Mouse (Mus musculus): ENCODE results near the gene Slc12a5. TPM values are rescaled to one million over a fixed set of nuclear protein-coding genes. Genes with fewer than 3 reads are reported as not detected.

Gene Slc12a5
- polyA plus RNA-seq, 1 experiment from 2014 or later: 0.21 TPM

DNA sequence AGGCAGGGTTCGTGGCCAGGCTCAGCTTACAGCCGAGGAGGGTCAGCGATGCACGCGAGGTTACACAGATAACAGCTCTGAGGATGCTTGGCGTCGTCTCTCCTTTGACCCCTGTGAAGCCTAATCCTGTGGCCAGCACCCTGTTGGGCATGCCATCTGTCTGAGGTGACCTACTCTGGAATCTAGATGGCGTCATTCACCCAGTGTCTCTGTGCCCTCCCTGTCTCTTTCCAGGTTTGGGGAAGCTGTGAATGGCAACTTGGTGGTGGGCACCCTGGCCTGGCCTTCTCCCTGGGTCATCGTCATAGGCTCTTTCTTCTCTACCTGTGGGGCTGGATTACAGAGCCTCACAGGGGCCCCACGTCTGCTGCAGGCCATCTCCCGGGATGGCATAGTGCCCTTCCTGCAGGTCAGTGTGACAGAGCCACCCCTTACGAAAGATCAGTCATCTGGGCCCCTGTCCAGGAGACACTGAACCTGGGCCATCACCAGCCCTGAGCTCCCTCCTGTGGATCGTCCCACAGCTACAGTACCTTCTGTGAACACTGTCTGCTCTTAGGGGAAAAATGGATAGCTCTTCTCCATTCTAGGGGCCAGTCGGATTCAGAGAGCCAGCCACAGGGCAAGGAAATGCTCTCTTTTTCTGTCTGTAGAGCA is 25.9 kb downstream of the Slc12a5 start:
- Histone ChIP-seq H3K9ac (no peak overlapping the region), H3K4me2 (no peak overlapping the region), H3K4me3 (no peak overlapping the region), H3K27me3 (0 out of 2 replicates have a peak, but pooled peaks cover 10% of the 10 kb centered on the region), H3K4me1 (replicated peaks) (no peaks in the 10 kb centered on the region), H3K9me3 (replicated peaks) (no peaks in the 10 kb centered on the region), H3K36me3 (no peaks in the 10 kb centered on the region), H3K27ac (no peak overlapping the region)
- 53% methylated on average over 14 of the region's 14 CpGs for WGBS
- ATAC-seq (replicated peaks; ENCODE audit: insufficient number of reproducible peaks, insufficient read depth, low FRiP score, low read depth): no peak

DNA sequence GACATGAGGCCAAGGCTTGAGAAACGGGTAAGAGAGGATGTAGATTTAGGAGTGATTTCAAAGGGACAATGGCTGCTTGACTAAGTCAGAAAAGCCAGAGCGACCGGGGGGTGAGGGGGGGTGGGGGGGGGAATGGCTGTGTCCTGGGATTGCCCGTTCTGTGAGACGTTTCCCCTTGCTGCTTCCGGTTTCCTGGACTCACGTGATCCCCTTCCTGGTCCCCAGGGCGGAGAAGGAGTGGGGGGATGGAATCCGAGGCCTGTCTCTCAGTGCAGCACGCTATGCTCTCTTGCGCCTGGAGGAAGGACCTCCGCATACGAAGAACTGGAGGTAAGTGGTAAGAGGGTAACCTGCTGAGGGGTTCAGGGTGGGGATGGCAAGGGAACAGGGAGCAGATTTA is 28.2 kb downstream of the Slc12a5 start:
- Histone ChIP-seq H3K27ac (no peak overlapping the region), H3K27me3 (peaks cover 17% of the 10 kb centered on the region; the same call in 1 of the 2 replicates), H3K4me3 (no peak overlapping the region), H3K4me2 (no peak overlapping the region), H3K9ac (no peak overlapping the region), H3K4me1 (replicated peaks) (no peaks in the 10 kb centered on the region), H3K9me3 (replicated peaks) (no peaks in the 10 kb centered on the region), H3K36me3 (no peaks in the 10 kb centered on the region)
- WGBS: 54% methylated on average over 11 of the region's 13 CpGs
- ATAC-seq (replicated peaks; ENCODE audit: insufficient number of reproducible peaks, insufficient read depth, low FRiP score, low read depth): no peak

DNA sequence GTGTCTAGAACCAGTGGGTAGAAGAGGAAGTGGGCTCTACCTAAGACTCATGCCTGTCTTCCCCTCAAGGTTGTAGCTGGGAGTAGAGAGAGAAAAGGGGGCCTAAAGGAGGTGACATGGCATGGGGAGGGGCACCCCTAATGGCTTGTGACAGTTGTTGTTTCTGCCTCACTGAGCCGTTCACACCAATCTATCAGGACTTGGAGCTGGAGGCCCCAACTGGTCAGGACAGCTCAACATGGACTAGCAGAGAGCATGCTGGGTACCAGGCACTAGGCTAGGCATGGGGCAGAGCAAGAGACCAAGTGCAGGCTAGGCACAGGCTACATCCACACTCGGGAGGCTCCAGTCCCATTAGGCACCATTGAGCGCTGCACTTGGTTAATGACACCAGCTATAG is 30.5 kb downstream of the Slc12a5 start:
- WGBS: 75% methylated on average over 3 of the region's 3 CpGs
- peaks cover 37% of the 10 kb centered on the region for H3K27me3 ChIP-seq
- ATAC-seq (replicated peaks; ENCODE audit: insufficient number of reproducible peaks, insufficient read depth, low FRiP score, low read depth): no peak
- no peak overlapping the region for H3K4me3 ChIP-seq
- H3K4me1 ChIP-seq (replicated peaks): no peaks in the 10 kb centered on the region
- H3K4me2 ChIP-seq: no peak overlapping the region
- H3K36me3 ChIP-seq: no peaks in the 10 kb centered on the region
- no peak overlapping the region for H3K27ac ChIP-seq
- H3K9ac ChIP-seq: no peak overlapping the region
- H3K9me3 ChIP-seq (replicated peaks): no peaks in the 10 kb centered on the region

DNA sequence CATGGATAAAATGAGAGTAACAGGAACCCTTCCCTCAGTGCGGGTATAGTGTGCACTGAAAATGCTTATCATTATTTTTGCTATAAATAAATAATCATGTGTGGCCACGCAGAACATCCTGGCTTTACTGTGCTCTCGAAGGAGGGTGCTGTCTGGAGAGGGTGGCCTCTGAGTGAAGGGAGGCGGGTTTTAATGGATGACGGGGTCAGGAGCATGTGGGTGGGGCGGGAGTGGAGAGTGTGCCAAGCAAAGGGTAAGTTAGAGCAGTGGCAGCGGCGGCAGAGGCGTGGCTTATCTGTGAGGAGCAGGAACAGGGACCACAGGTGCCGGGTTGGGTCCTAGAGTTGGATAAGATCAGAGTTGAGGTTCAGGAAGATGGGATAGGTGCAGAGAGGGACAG is 31.2 kb downstream of the Slc12a5 start:
- Histone ChIP-seq H3K36me3 (no peaks in the 10 kb centered on the region), H3K27ac (no peak overlapping the region), H3K4me1 (replicated peaks) (0 out of 2 replicates have a peak, but pooled peaks cover 1% of the 10 kb centered on the region), H3K27me3 (peaks cover 44% of the 10 kb centered on the region), H3K9me3 (replicated peaks) (no peaks in the 10 kb centered on the region), H3K4me3 (no peak overlapping the region), H3K9ac (no peak overlapping the region), H3K4me2 (no peak overlapping the region)
- ATAC-seq (replicated peaks; ENCODE audit: insufficient number of reproducible peaks, insufficient read depth, low FRiP score, low read depth): no peak
- WGBS: 31% methylated on average over 10 of the region's 10 CpGs

DNA sequence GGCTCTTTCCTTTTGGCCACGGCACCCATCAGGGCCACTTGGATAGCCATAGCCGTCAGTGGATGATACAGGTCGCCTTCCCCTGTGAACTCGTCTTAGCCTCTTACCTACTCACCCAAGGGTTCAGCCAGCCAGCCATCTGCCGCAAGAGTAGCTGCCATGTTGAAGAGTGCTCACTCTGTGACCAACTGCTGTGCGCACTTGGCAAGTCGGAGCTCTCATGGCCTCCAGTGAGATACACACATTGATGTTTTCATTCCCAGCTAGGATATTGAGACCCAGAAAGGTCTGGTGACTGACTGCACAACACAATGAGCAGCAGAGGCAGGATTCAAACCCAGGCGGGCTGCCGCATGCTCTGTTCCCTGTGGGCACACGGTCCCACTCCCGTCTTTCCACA is 33.6 kb downstream of the Slc12a5 start:
- no peak overlapping the region for H3K4me2 ChIP-seq
- H3K4me1 ChIP-seq (replicated peaks): peaks cover 21% of the 10 kb centered on the region
- H3K27ac ChIP-seq: no peak overlapping the region
- no peak overlapping the region for H3K4me3 ChIP-seq
- H3K27me3 ChIP-seq: peaks cover 68% of the 10 kb centered on the region
- H3K36me3 ChIP-seq: no peaks in the 10 kb centered on the region
- WGBS: 85% methylated on average over 11 of the region's 11 CpGs
- ATAC-seq (replicated peaks; ENCODE audit: insufficient number of reproducible peaks, insufficient read depth, low FRiP score, low read depth): no peak
- no peaks in the 10 kb centered on the region for H3K9me3 ChIP-seq (replicated peaks)
- no peak overlapping the region for H3K9ac ChIP-seq

DNA sequence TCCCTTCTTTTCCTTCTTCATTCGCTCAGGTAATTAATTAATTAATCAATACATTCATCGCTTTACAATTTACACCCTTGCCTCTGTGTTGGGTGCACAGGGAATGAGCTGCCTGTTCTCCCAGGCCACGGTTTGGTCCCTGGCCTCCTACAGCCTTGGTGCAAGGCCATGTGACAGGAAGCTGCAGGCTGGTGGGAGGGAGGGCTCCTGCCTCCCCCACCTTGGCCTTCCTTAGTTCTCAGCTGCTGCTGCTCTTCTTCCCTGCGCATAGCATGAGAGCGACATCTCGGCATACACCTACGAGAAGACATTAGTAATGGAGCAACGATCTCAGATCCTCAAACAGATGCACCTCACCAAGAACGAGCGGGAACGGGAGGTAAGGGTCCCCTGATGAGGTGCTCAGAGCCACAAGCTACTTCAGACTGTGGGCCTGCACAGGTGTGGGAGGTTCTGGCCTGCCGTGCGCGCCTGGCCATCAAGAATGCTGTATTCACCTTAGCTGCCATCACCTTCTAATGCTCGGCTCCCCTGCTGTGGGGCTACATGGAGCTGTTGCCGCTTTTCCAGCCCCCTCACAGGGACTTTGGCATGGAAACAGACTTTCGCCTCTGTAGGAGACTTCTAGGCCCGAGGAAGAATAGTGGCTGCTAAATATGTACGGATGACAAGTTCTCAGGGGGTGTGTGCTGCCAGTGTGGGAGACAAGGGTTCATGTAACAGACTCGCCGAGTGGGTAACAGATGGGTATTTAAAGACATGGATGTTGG is 34.2 kb downstream of the Slc12a5 start:
- peaks cover 21% of the 10 kb centered on the region for H3K4me1 ChIP-seq (replicated peaks)
- H3K36me3 ChIP-seq: no peaks in the 10 kb centered on the region
- no peak overlapping the region for H3K4me3 ChIP-seq
- no peak for ATAC-seq (replicated peaks; ENCODE audit: insufficient number of reproducible peaks, insufficient read depth, low FRiP score, low read depth)
- H3K9ac ChIP-seq: no peak overlapping the region
- WGBS: 49% methylated on average over 21 of the region's 21 CpGs
- H3K9me3 ChIP-seq (replicated peaks): no peaks in the 10 kb centered on the region
- H3K4me2 ChIP-seq: no peak overlapping the region
- H3K27me3 ChIP-seq: peaks cover 69% of the 10 kb centered on the region
- no peak overlapping the region for H3K27ac ChIP-seq

DNA sequence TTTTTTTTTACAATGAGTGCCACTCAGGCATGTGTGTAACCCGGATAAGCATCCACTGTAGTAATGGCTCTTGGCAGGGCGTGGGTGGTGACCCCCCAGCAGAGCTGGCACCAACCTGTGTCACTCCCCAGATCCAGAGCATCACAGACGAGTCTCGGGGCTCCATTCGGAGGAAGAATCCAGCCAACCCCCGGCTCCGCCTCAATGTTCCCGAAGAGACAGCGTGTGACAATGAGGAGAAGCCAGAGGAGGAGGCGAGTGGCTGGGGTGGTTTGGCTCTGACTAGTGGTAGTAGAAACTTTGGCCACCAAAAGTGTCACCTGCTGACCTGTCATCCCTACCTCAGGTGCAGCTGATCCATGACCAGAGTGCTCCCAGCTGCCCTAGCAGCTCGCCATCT is 35.4 kb downstream of the Slc12a5 start:
- H3K9me3 ChIP-seq (replicated peaks): no peaks in the 10 kb centered on the region
- H3K36me3 ChIP-seq: peaks cover 7% of the 10 kb centered on the region
- no peak overlapping the region for H3K4me2 ChIP-seq
- 61% methylated on average over 11 of the region's 11 CpGs for WGBS
- peaks cover 21% of the 10 kb centered on the region for H3K4me1 ChIP-seq (replicated peaks)
- peaks cover 64% of the 10 kb centered on the region for H3K27me3 ChIP-seq
- H3K4me3 ChIP-seq: no peak overlapping the region
- no peak overlapping the region for H3K27ac ChIP-seq
- no peak overlapping the region for H3K9ac ChIP-seq
- ATAC-seq (replicated peaks; ENCODE audit: insufficient number of reproducible peaks, insufficient read depth, low FRiP score, low read depth): no peak

DNA sequence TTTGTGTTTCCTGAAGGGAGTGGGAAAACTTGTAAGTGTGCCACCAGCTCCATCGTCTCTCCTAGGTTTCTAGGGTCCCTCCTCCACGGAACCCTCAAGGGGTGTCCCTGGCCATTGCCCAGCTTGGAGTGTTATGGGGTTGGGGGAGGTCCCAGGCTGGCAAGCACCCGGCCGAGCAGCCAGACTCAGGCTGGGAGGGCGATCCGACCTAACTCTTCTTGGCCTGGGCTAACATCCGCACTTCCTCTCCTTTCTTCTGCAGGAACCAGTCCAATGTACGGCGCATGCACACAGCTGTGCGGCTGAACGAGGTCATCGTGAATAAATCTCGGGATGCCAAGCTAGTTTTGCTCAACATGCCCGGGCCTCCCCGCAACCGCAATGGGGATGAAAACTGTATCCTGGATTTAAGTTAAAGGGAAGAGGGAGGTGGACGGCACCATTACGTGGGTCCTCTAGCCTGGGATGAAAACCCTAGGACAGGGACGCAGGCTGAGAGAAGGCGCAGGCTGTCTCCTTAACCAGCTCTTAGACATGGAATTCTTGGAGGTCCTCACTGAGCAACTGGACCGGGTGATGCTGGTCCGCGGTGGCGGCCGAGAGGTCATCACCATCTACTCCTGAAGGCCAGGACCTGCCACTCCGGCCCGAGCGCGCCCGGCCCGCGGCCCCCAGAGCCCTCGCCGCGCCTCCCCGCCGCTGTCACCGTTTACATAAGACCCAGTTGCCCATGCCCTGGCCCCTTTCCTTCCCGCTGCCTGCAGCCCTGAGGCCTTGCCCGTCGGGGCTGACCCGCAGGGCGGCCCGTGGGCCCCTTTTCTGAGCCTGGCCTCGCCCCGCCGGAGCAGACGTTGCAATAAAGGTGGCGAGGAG is 36.5 kb downstream of the Slc12a5 start:
- Histone ChIP-seq H3K27ac (no peak overlapping the region), H3K36me3 (peaks cover 18% of the 10 kb centered on the region), H3K27me3 (peaks cover 56% of the 10 kb centered on the region), H3K4me3 (peak overlapping the region; percentile 46), H3K4me1 (replicated peaks) (peaks cover 21% of the 10 kb centered on the region), H3K9ac (peak overlapping the region; percentile 7), H3K9me3 (replicated peaks) (no peaks in the 10 kb centered on the region), H3K4me2 (peak overlapping the region; percentile 76)
- 8% methylated on average over 49 of the region's 49 CpGs for WGBS
- no peak for ATAC-seq (replicated peaks; ENCODE audit: insufficient number of reproducible peaks, insufficient read depth, low FRiP score, low read depth)

DNA sequence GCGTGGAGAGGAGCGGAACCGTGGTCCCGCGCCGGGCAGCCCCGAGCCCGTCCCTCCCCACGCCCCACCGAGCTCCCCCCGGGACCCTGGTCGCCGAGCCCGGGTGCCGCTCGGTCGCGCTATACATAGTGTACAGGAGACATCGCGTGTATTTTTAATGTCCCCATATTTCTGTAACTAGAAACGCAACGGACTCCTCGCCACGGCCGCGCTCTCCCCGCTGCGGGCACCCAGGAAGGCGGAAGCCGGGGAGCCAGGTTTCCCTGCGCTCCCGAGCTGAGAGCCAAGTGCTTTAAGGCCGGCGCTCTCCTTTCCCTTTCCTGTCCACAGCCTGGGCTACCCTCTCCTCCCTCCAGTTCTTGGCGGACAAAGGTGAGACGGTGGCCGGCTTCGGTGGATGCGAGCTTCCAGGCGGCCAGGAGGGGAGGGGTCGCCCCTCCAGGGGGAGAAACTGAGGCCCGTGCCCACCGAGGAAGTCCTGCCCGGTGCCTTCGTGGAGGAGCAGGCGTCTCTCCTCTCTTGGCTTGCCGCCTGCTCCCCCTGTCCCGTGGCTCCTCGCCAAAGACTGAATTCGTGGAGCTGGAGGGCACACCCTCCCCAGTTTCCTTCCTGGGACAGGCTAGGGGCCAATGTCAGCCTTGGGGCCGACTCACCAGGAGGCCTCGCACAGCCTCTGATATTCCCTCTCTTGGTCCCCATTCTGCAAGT is 37.3 kb downstream of the Slc12a5 start:
- WGBS: 1% methylated on average over 52 of the region's 52 CpGs
- H3K27me3 ChIP-seq: peaks cover 55% of the 10 kb centered on the region
- no peaks in the 10 kb centered on the region for H3K9me3 ChIP-seq (replicated peaks)
- peak; percentile 14; the same call in 1 of the 2 replicates for ATAC-seq (replicated peaks; ENCODE audit: insufficient number of reproducible peaks, insufficient read depth, low FRiP score, low read depth)
- peaks cover 21% of the 10 kb centered on the region for H3K4me1 ChIP-seq (replicated peaks)
- peak overlapping the region; percentile 76 for H3K4me2 ChIP-seq
- H3K4me3 ChIP-seq: peak overlapping the region; percentile 46
- no peak overlapping the region for H3K27ac ChIP-seq
- H3K9ac ChIP-seq: peak overlapping the region; percentile 7
- peaks cover 26% of the 10 kb centered on the region for H3K36me3 ChIP-seq

DNA sequence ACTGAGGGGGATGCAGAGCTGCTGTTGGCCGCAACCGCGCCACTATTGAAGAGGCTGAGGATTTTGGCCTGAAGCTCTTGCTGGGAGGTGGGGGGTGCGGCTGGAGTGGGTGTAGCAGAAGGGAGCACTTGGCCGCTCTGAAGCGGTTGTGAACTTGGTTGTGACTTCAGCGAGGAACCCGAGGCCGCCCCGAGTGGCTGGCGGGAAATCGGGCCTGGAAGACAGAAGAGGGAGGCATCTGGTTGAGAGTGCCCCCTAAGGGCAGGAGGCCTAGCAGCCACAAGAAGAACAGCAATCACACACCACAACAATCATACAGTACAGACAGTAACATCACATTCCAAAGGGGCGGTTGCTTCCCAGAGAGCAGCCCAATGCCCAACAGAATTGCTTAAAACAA is 41.4 kb downstream of the Slc12a5 start:
- no peak overlapping the region for H3K4me3 ChIP-seq
- peaks cover 19% of the 10 kb centered on the region for H3K4me1 ChIP-seq (replicated peaks)
- H3K27ac ChIP-seq: no peak overlapping the region
- H3K27me3 ChIP-seq: peaks cover 23% of the 10 kb centered on the region
- H3K9ac ChIP-seq: no peak overlapping the region
- no peak for ATAC-seq (replicated peaks; ENCODE audit: insufficient number of reproducible peaks, insufficient read depth, low FRiP score, low read depth)
- WGBS: 90% methylated on average over 13 of the region's 13 CpGs
- peaks cover 63% of the 10 kb centered on the region for H3K36me3 ChIP-seq
- no peak overlapping the region for H3K4me2 ChIP-seq
- no peaks in the 10 kb centered on the region for H3K9me3 ChIP-seq (replicated peaks)

DNA sequence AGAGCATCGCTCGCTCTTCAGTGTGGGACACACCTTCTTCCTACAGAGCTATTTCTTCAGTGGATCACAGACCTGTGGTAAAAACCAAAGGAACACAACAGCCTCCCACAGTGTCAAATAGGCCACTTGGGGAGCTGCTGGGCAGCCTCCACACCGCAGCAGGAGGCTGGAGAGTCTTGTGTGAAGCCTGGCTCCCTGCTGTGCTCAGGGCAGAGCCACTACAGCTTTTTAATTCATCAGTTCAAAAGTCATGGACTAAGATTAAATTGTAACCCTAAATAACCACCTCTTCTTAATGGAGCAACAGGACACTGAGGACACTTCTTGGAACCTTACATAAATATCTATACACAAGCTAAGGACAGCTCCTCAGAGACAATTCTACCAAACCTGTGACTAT is 42.5 kb downstream of the Slc12a5 start:
- Histone ChIP-seq H3K27ac (no peak overlapping the region), H3K27me3 (peaks cover 11% of the 10 kb centered on the region), H3K4me2 (no peak overlapping the region), H3K9me3 (replicated peaks) (no peaks in the 10 kb centered on the region), H3K36me3 (peaks cover 75% of the 10 kb centered on the region), H3K9ac (no peak overlapping the region), H3K4me1 (replicated peaks) (peaks cover 7% of the 10 kb centered on the region), H3K4me3 (no peak overlapping the region)
- no peak for ATAC-seq (replicated peaks; ENCODE audit: insufficient number of reproducible peaks, insufficient read depth, low FRiP score, low read depth)
- 89% methylated on average over 3 of the region's 3 CpGs for WGBS

Measured in heart, embryonic 15.5 days (tissue).